Mouse (Mus musculus) spleen, adult 10 weeks (tissue): ENCODE results near the gene Gm31371. TPM values are rescaled to one million over a fixed set of nuclear protein-coding genes. Genes with fewer than 3 reads are reported as not detected.

ENCODE experiments used
- polyA plus RNA-seq: library from polyadenylated mRNA; stranded (reverse); fragments of 350-450 nt; fragmentation: Illumina TruSeq; extraction: RNeasy Lipid Tissue Mini Kit (QIAGEN cat#74804); gene quantifications from one replicate; pipeline ENCODE4 v1.2.3, GENCODE M21; 2015; ENCODE audit warnings: low replicate concordance; ENCODE audit not compliant: insufficient read depth

Gm31371 gene
- polyA plus RNA-seq: not detected

DNA sequence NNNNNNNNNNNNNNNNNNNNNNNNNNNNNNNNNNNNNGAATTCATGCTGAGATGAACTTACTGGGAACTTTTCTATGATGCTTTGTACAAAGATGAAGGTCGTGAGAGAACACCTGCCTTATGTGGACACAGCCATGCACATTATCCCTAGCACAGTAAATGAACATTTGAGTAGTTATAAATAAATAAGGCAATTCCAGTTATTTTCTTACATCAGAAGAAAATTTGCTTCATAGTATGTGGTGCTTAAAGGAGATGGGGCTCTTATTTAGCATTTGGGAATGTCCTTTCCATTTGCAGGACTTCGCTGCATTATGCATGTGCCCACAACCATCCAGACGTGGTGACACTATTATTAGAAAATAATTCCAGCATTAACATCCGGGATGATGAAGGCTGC lies at the start of gene Gm31371:
Gene Gm31371 (plus strand): TSS at position 301 of the 400 bp plus-strand sequence.

Other genes starting within 250 kb of the Gm31371 start
- gene 4930467E23Rik, start 173.8 kb upstream of the Gm31371 start, polyA plus RNA-seq: not detected